Mouse (Mus musculus) intestine, postnatal 0 days (tissue): ENCODE data around the gene Steap3. TPM values are rescaled to one million over a fixed set of nuclear protein-coding genes. Genes with fewer than 3 reads are reported as not detected.
"Not testable (repeated sequence)": the region's sequence is repeated elsewhere in the genome, so short reads cannot be mapped to it uniquely, and the experiment has no call there.

Experiments used
- ATAC-seq: fragments of 200-750 bp; cut with Nextera tagmentation; 2 replicates; pipeline ENCODE4 v1.8.0; 2017; ENCODE audit warnings: mild to moderate bottlenecking, moderate TSS enrichment, moderate library complexity
- H3K27ac ChIP-seq: fragments of 300-500 bp; sonication (generic); 2 replicates; pipeline ENCODE4 v1.5.1; 2014; ENCODE audit warnings: mild to moderate bottlenecking, low read depth, low read length, moderate library complexity
- H3K27me3 ChIP-seq: fragments of 300-500 bp; sonication (generic); replicated peaks from 2 replicates; pipeline ENCODE4 v1.6.1; 2014; ENCODE audit warnings: low read length, mixed read lengths; ENCODE audit not compliant: control insufficient read depth, insufficient read depth
- H3K36me3 ChIP-seq: fragments of 300-500 bp; sonication (generic); 2 replicates; pipeline ENCODE4 v1.6.1; 2014; ENCODE audit warnings: mild to moderate bottlenecking, moderate library complexity; ENCODE audit not compliant: control insufficient read depth, insufficient read depth
- H3K4me1 ChIP-seq: fragments of 300-500 bp; sonication (generic); replicated peaks from 2 replicates; pipeline ENCODE4 v1.6.1; 2014; ENCODE audit warnings: antibody characterized with exemption, low read length, mixed read lengths; ENCODE audit not compliant: control insufficient read depth, insufficient read depth
- H3K4me2 ChIP-seq: fragments of 300-500 bp; sonication (generic); replicated peaks from 2 replicates; pipeline ENCODE4 v1.6.1; 2014; ENCODE audit warnings: low read depth, mild to moderate bottlenecking, moderate library complexity
- H3K4me3 ChIP-seq: fragments of 300-500 bp; sonication (generic); 2 replicates; pipeline ENCODE4 v1.5.1; 2014; ENCODE audit warnings: low read depth, low read length
- H3K9ac ChIP-seq: fragments of 300-500 bp; sonication (generic); 2 replicates; pipeline ENCODE4 v1.6.1; 2014; ENCODE audit warnings: mild to moderate bottlenecking, low read depth, low read length
- H3K9me3 ChIP-seq: fragments of 300-500 bp; sonication (generic); 2 replicates; pipeline ENCODE4 v1.6.1; 2016; ENCODE audit warnings: mixed run types; ENCODE audit not compliant: control insufficient read depth
- CTCF ChIP-seq: sonication (generic); IDR thresholded peaks from 2 replicates; pipeline ENCODE4 v1.5.1; 2016; ENCODE audit warnings: low read depth, mild to moderate bottlenecking, control low read depth, antibody characterized with exemption, moderate library complexity
- WGBS: fragments of 180-500 bp; shearing (Covaris S2); extraction: QIAGEN DNeasy Blood & Tissue Kit; methylation state at CpG from one replicate; pipeline ENCODE4 v1.1.7; 2014; 5-methylcytosine and 5-hydroxymethylcytosine counted together
- polyA plus RNA-seq: library from polyadenylated mRNA; unstranded; fragments of >200 nt; fragmentation: Nextera tagmentation; extraction: Ambion mirVana; gene quantifications from 2 replicates; pipeline ENCODE4 v1.2.1, GENCODE M21; 2015

Gene Steap3
- polyA plus RNA-seq, 1 experiment from 2014 or later = 1.0 TPM

GRCm38 (mm10) chr1:120289843-120290242 is 17.3 kb upstream of the Steap3 start:
- no peaks in the 10 kb centered on the region for H3K36me3 ChIP-seq
- H3K9me3 ChIP-seq = no peaks in the 10 kb centered on the region
- 0 out of 2 replicates have a peak, but pooled peaks have one; percentile 18 for TF ChIP-seq CTCF
- H3K4me1 ChIP-seq = no peaks in the 10 kb centered on the region
- H3K9ac ChIP-seq = no peak overlapping the region
- H3K4me2 ChIP-seq = no peak overlapping the region
- H3K4me3 ChIP-seq = no peak overlapping the region
- H3K27me3 ChIP-seq = no peaks in the 10 kb centered on the region
- H3K27ac ChIP-seq = no peak overlapping the region
- no peak for ATAC-seq
- 62% methylated on average over 2 of the region's 2 CpGs for WGBS

DNA sequence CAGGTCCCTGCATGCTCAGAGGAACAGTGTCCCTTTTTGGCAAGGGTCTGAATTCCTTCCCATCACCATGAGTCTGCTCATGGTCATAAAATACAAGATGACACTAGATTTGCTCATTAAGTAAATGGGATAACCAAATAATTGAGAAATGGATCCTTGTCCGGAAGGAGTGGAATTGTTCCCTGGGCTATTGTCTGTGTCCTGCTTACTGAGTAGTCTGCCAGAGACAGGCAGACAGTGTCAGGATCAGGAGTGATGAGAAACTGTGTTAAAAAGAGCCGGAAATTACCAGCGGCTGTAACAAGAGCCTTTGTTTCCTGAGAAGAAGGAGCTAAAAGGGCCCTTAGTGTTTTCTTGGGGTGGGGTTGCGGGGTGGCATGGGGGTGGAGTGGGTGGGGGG is 15.2 kb upstream of the Steap3 start:
- WGBS = 71% methylated on average over 4 of the region's 4 CpGs
- H3K27me3 ChIP-seq = no peaks in the 10 kb centered on the region

DNA sequence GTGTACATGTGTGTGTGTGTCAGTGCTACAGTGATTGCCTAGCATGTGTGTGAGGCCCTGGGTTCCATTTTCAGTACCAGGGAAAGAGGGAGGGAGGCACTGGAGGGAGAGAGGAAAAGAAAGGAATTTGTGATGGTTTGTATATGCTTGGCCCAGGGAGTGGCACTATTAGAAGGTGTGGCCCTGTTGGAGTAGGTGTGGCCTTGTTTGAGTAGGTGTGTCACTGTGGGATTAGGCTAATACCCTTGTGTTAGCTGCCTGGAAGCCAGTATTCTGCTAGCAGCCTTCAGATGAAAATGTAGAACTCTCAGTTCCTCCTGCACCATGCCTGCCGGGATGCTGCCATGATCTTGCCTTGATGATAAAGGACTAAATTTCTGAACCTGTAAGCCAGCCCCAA is 3.6 kb upstream of the Steap3 start:
- not testable (repeated sequence) for H3K4me1 ChIP-seq, H3K36me3 ChIP-seq, H3K27ac ChIP-seq, H3K4me3 ChIP-seq, H3K27me3 ChIP-seq, H3K4me2 ChIP-seq, H3K9me3 ChIP-seq, H3K9ac ChIP-seq, ATAC-seq
- WGBS = 82% methylated on average over 1 of the region's 1 CpGs

More for the DNA sequence above, 15.2 kb upstream of the Steap3 start:
- H3K27ac ChIP-seq = no peak overlapping the region
- H3K4me3 ChIP-seq = no peak overlapping the region
- H3K9ac ChIP-seq = no peak overlapping the region
- ATAC-seq = no peak
- H3K4me1 ChIP-seq = no peaks in the 10 kb centered on the region
- H3K9me3 ChIP-seq = no peaks in the 10 kb centered on the region
- no peak for TF ChIP-seq CTCF
- no peaks in the 10 kb centered on the region for H3K36me3 ChIP-seq
- H3K4me2 ChIP-seq = no peak overlapping the region

DNA sequence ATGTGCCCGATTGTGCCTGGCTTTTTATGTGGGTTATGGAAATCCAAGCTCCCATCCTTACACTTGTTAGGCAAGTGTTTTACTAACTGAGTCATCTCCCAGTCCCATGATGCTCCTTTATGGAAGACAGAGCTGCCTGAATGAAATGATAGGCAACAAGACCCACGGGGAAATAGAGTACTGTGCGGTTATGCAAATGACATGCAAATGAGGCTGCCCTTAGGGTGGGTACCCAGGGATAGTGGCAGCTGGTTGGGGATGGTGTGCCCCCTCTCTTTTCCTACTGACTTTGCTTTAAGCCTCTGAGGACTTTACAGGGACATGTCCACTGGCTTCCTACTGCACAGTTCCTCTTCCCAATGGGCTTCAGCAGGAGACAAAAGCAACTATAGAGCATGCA is 2.7 kb upstream of the Steap3 start:
- H3K4me1 ChIP-seq = no peaks in the 10 kb centered on the region
- WGBS = 78% methylated on average over 3 of the region's 3 CpGs
- no peak overlapping the region for H3K27ac ChIP-seq
- no peaks in the 10 kb centered on the region for H3K9me3 ChIP-seq
- H3K4me3 ChIP-seq = no peak overlapping the region
- no peaks in the 10 kb centered on the region for H3K27me3 ChIP-seq
- no peak overlapping the region for H3K4me2 ChIP-seq
- no peak for TF ChIP-seq CTCF
- ATAC-seq = no peak
- no peak overlapping the region for H3K9ac ChIP-seq
- no peaks in the 10 kb centered on the region for H3K36me3 ChIP-seq

DNA sequence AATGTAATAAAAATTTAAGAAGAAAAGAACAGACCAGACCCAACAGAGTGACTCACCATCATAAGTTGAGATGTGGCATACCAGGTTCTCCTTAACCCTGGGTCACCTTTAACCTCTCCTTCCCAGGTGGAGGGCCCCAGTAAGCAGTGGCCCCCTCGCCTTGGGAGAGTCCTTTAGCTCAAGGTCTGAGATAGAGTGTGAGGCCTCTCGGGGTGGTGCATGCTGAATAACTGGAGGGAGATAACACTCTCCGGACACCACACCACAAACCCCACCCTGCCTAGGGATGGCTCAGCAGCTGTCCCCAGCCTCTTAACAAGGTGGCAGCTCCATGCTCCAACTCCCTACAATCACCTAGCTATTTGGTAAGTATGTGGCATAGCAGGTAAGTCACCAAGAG is 1.6 kb downstream of the Steap3 start:
- H3K4me1 ChIP-seq = no peaks in the 10 kb centered on the region
- H3K9ac ChIP-seq = no peak overlapping the region
- no peak overlapping the region for H3K27ac ChIP-seq
- ATAC-seq = no peak
- 46% methylated on average over 3 of the region's 3 CpGs for whole genome bisulfite sequencing
- TF ChIP-seq CTCF = no peak
- H3K4me3 ChIP-seq = no peak overlapping the region
- H3K27me3 ChIP-seq = no peaks in the 10 kb centered on the region
- H3K36me3 ChIP-seq = no peaks in the 10 kb centered on the region
- no peaks in the 10 kb centered on the region for H3K9me3 ChIP-seq
- no peak overlapping the region for H3K4me2 ChIP-seq

DNA sequence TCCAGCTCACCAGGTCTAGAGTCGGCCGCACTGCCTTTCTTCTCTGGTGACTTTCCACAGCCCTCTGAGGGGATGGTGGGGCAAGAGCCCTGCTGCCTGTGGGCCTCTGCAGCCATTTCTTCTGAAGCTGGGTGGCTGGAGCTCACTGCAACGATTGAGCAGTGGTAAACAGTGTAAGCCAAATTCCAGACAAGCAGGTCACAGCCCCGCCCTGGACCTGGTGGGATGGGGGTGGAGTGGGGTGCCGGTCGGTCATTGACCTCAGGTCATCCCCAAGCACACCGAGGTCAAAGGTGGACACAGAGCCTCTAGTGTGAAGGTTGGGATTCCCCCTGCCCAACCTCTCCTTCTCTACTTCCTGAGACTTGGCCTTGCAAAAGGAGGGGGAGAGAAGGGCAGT is 2.4 kb downstream of the Steap3 start:
- no peaks in the 10 kb centered on the region for H3K27me3 ChIP-seq
- H3K36me3 ChIP-seq = no peaks in the 10 kb centered on the region
- H3K9me3 ChIP-seq = no peaks in the 10 kb centered on the region
- H3K4me2 ChIP-seq = no peak overlapping the region
- no peak for TF ChIP-seq CTCF
- no peak overlapping the region for H3K4me3 ChIP-seq
- no peaks in the 10 kb centered on the region for H3K4me1 ChIP-seq
- ATAC-seq = no peak
- H3K9ac ChIP-seq = no peak overlapping the region
- H3K27ac ChIP-seq = no peak overlapping the region
- 55% methylated on average over 7 of the region's 7 CpGs for WGBS

DNA sequence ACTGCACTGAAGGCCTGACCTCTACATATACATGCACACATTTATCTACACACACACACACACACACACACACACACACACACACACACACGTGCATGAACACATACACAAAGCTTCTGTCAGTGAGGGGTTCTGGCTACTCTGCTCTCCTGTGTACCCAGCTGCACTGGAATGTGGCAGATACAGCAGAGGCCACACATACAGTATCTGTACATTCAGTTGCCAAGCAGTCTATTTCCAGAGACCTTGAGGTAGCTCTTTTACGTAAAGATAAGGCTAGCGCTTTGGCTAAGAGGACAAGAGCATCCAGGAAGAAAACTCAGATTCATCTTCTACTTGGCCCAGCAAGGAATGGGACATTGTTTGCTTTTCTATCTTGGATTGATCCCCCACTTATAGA is 4.9 kb downstream of the Steap3 start:
- no peak for ATAC-seq
- H3K4me3 ChIP-seq = no peak overlapping the region
- 0 out of 2 replicates have a peak, but pooled peaks cover 3% of the 10 kb centered on the region for H3K4me1 ChIP-seq
- H3K9ac ChIP-seq = no peak overlapping the region
- H3K36me3 ChIP-seq = no peaks in the 10 kb centered on the region
- no peak overlapping the region for H3K27ac ChIP-seq
- no peaks in the 10 kb centered on the region; the same call in 1 of the 2 replicates for H3K27me3 ChIP-seq
- H3K4me2 ChIP-seq = no peak overlapping the region
- no peaks in the 10 kb centered on the region for H3K9me3 ChIP-seq
- no peak for TF ChIP-seq CTCF
- WGBS = 85% methylated on average over 3 of the region's 3 CpGs
